Comparison of ENCODE assay signal across 8 mouse cellular contexts in genomic region chr11:6267320-6268254, GRCm38 (mm10). TPM values are rescaled to one million over a fixed set of nuclear protein-coding genes. Genes with fewer than 3 reads are reported as not detected.
DNase-seq lines count a peak whose midpoint lies in the region; ATAC-seq and TF ChIP-seq lines count a peak whose summit lies in the region.

Gene Ddx56 (minus strand): TSS chr11:6267772.

- H3K9me3 ChIP-seq in forebrain, embryonic 10.5 days: no peaks in the 10 kb centered on the region
- no peaks in the 10 kb centered on the region for H3K9me3 ChIP-seq in heart, embryonic 15.5 days (replicated peaks)
- no peaks in the 10 kb centered on the region for H3K9me3 ChIP-seq in liver, embryonic 14.5 days (ENCODE audit: control insufficient read depth, low read length)
- no peaks in the 10 kb centered on the region for H3K9me3 ChIP-seq in neural tube, embryonic 11.5 days (ENCODE audit: control insufficient read depth, low read length)
- H3K9me3 ChIP-seq in stomach, postnatal 0 days (ENCODE audit: control insufficient read depth, low read length): no peaks in the 10 kb centered on the region

- H3K4me2 ChIP-seq in heart, embryonic 15.5 days: peak within 1 kb of the TSS; percentile 91
- H3K4me2 ChIP-seq in liver, embryonic 14.5 days (ENCODE audit: low read depth): peak within 1 kb of the TSS; percentile 88
- H3K4me2 ChIP-seq in neural tube, embryonic 11.5 days (ENCODE audit: low read depth): peak within 1 kb of the TSS; percentile 76
- peak within 1 kb of the TSS; percentile 86 for H3K4me2 ChIP-seq in stomach, postnatal 0 days (replicated peaks; ENCODE audit: low read depth)

- peak within 1 kb of the TSS; percentile 89 for H3K9ac ChIP-seq in heart, embryonic 15.5 days
- H3K9ac ChIP-seq in liver, embryonic 14.5 days (replicated peaks): peak within 1 kb of the TSS; percentile 75
- H3K9ac ChIP-seq in neural tube, embryonic 11.5 days (ENCODE audit: low read length): peak within 1 kb of the TSS; percentile 81
- peak within 1 kb of the TSS; percentile 86 for H3K9ac ChIP-seq in stomach, postnatal 0 days (ENCODE audit: low read length)

- peak; percentile 96 for ATAC-seq in heart, embryonic 15.5 days (replicated peaks; ENCODE audit: insufficient number of reproducible peaks, insufficient read depth, low FRiP score, low read depth)
- ATAC-seq in liver, embryonic 14.5 days (ENCODE audit: insufficient read depth): peak; percentile 97
- peak; percentile 97 for ATAC-seq in neural tube, embryonic 11.5 days (ENCODE audit: insufficient read depth, low FRiP score, low TSS enrichment)
- peak; percentile 97 for ATAC-seq in stomach, postnatal 0 days (ENCODE audit: low FRiP score, low TSS enrichment)

- TF ChIP-seq CTCF in liver, embryonic 14.5 days (IDR thresholded peaks at IDR 0.05; ENCODE audit: low read depth): peak; percentile 8; the same call in 1 of the 2 replicates
- no peak for TF ChIP-seq CTCF in stomach, postnatal 0 days (IDR thresholded peaks at IDR 0.05; ENCODE audit: low read depth)

- H3K36me3 ChIP-seq in forebrain, embryonic 10.5 days (replicated peaks): peaks cover 78% of the 10 kb centered on the region
- peaks cover 53% of the 10 kb centered on the region for H3K36me3 ChIP-seq in heart, embryonic 15.5 days
- peaks cover 38% of the 10 kb centered on the region for H3K36me3 ChIP-seq in liver, embryonic 14.5 days (replicated peaks; ENCODE audit: control insufficient read depth, insufficient read depth, low read depth)
- peaks cover 25% of the 10 kb centered on the region for H3K36me3 ChIP-seq in neural tube, embryonic 11.5 days (ENCODE audit: control insufficient read depth, insufficient read depth, low read length)
- H3K36me3 ChIP-seq in stomach, postnatal 0 days (ENCODE audit: control insufficient read depth, insufficient read depth, low read length): peaks cover 28% of the 10 kb centered on the region

- no peaks in the 10 kb centered on the region for H3K27me3 ChIP-seq in forebrain, embryonic 10.5 days (ENCODE audit: poor library complexity, severe bottlenecking)
- no peaks in the 10 kb centered on the region for H3K27me3 ChIP-seq in heart, embryonic 15.5 days
- no peaks in the 10 kb centered on the region for H3K27me3 ChIP-seq in liver, embryonic 14.5 days (ENCODE audit: control insufficient read depth, insufficient read depth, low read length)
- no peaks in the 10 kb centered on the region for H3K27me3 ChIP-seq in neural tube, embryonic 11.5 days (ENCODE audit: control insufficient read depth, insufficient read depth, low read length)
- no peaks in the 10 kb centered on the region for H3K27me3 ChIP-seq in stomach, postnatal 0 days (ENCODE audit: control insufficient read depth, insufficient read depth, low read length)

- 0 out of 2 replicates have a peak, but pooled peaks have one; percentile 6 for TF ChIP-seq EP300 in liver, embryonic 14.5 days (IDR thresholded peaks at IDR 0.05; ENCODE audit: low read depth)
- no peak for TF ChIP-seq EP300 in stomach, postnatal 0 days (optimal IDR thresholded peaks at IDR 0.05)

- H3K4me3 ChIP-seq in forebrain, embryonic 10.5 days: peak within 1 kb of the TSS; percentile 76
- peak within 1 kb of the TSS; percentile 84 for H3K4me3 ChIP-seq in heart, embryonic 15.5 days
- peak within 1 kb of the TSS; percentile 68 to 77 for H3K4me3 ChIP-seq in liver, embryonic 14.5 days (ENCODE audit: insufficient read depth in 1 of 2, low read depth in 2 of 2, low read length in 2 of 2)
- peak within 1 kb of the TSS; percentile 98 for H3K4me3 ChIP-seq in neural tube, embryonic 11.5 days (ENCODE audit: low read depth, low read length)
- peak within 1 kb of the TSS; percentile 82 for H3K4me3 ChIP-seq in stomach, postnatal 0 days (ENCODE audit: low read depth, low read length)

- 2% methylated on average over 50 of the region's 50 CpGs for WGBS in forebrain, embryonic 10.5 days
- WGBS in heart, embryonic 15.5 days: 1% methylated on average over 50 of the region's 50 CpGs
- 1% methylated on average over 50 of the region's 50 CpGs for WGBS in liver, embryonic 14.5 days (ENCODE audit: insufficient replicate concordance)
- WGBS in neural tube, embryonic 11.5 days: 2% methylated on average over 50 of the region's 50 CpGs
- 3% methylated on average over 50 of the region's 50 CpGs for WGBS in stomach, postnatal 0 days

- H3K27ac ChIP-seq in forebrain, embryonic 10.5 days: peak within 1 kb of the TSS; percentile 90
- H3K27ac ChIP-seq in heart, embryonic 15.5 days: peak within 1 kb of the TSS; percentile 97
- peak within 1 kb of the TSS; percentile 80 for H3K27ac ChIP-seq in liver, embryonic 14.5 days
- peak within 1 kb of the TSS; percentile 87 for H3K27ac ChIP-seq in neural tube, embryonic 11.5 days (ENCODE audit: low read depth, low read length)
- peak within 1 kb of the TSS; percentile 96 for H3K27ac ChIP-seq in stomach, postnatal 0 days (replicated peaks)

- peak; percentile 84 to 89 for DNase-seq in CD8-positive naive resting alpha-beta T cell, adult 2 months (ENCODE audit: low read depth in 2 of 2, low spot score in 2 of 2)
- DNase-seq in c-Kit-positive CD71-negative TER-119-negative erythroid progenitor cells, embryonic 14.5 days (ENCODE audit: low read depth): peak; percentile 90
- DNase-seq in forebrain, embryonic 10.5 days (ENCODE audit: extremely low spot score, low spot score): peak; percentile 90
- peak; percentile 93 to 96 for DNase-seq in kidney, postnatal 25 days
- DNase-seq in liver, embryonic 14.5 days (ENCODE audit: low read depth in 3 of 3, low spot score in 3 of 3): peak; percentile 91 to 94 (median 93)
- DNase-seq in neural tube, embryonic 11.5 days (ENCODE audit: low spot score): peak; percentile 89
- peak; percentile 92 for DNase-seq in stomach, postnatal 0 days (ENCODE audit: low spot score)

- peaks cover 22% of the 10 kb centered on the region for H3K4me1 ChIP-seq in forebrain, embryonic 10.5 days
- H3K4me1 ChIP-seq in heart, embryonic 15.5 days (replicated peaks): peaks cover 17% of the 10 kb centered on the region
- peaks cover 0 to 9% of the 10 kb centered on the region in 2 experiments; a peak in 3 of 4 replicates for H3K4me1 ChIP-seq in liver, embryonic 14.5 days (replicated peaks; ENCODE audit: control insufficient read depth in 2 of 2, insufficient read depth in 2 of 2, low read length in 1 of 2)
- H3K4me1 ChIP-seq in neural tube, embryonic 11.5 days (ENCODE audit: control insufficient read depth, insufficient read depth, low read length): peaks cover 11% of the 10 kb centered on the region
- peaks cover 3% of the 10 kb centered on the region; the same call in 1 of the 2 replicates for H3K4me1 ChIP-seq in stomach, postnatal 0 days (replicated peaks; ENCODE audit: control insufficient read depth, insufficient read depth)

RNA-seq across cellular contexts. Expression of gene Ddx56, which starts in this region (rescaled TPM):
- 133 and 135 TPM in 2 replicates for polyA plus RNA-seq in forebrain, embryonic 10.5 days (2016; fragmentation: Nextera tagmentation; extraction: Ambion mirVana)
- 45.8 and 60.3 TPM in 2 replicates for polyA plus RNA-seq in heart, embryonic 15.5 days (2015; fragmentation: Nextera tagmentation; extraction: Ambion mirVana)
- polyA plus RNA-seq in liver, embryonic 14.5 days (2012; rRNA removed): 25.4 and 28.7 TPM in 2 replicates
- polyA plus RNA-seq in liver, embryonic 14.5 days (2014; fragmentation: Nextera tagmentation; extraction: Ambion mirVana): 45.8 and 53.4 TPM in 2 replicates
- polyA plus RNA-seq in neural tube, embryonic 11.5 days (2014; fragmentation: Nextera tagmentation; extraction: Ambion mirVana): 105 and 107 TPM in 2 replicates
- polyA plus RNA-seq in stomach, postnatal 0 days (2015; fragmentation: Nextera tagmentation; extraction: Ambion mirVana): 50.3 and 54.7 TPM in 2 replicates

Comparison
In these comparisons a context has a peak if more than half of its experiments do, and no peak if none do; other contexts are left out.
1. Peak in every context shown above with its lines: DNase-seq, ATAC-seq, H3K4me3 ChIP-seq and H3K27ac ChIP-seq.